Mouse (Mus musculus) central nervous system, embryonic 14 days (tissue): ENCODE measurements around the gene Dtd1. TPM values are rescaled to one million over a fixed set of nuclear protein-coding genes. Genes with fewer than 3 reads are reported as not detected.

Source experiments
- polyA plus RNA-seq: library from polyadenylated mRNA; depleted of rRNA; stranded (reverse); fragments of >200 nt; gene quantifications from 2 replicates; pipeline ENCODE4 v1.2.3, GENCODE M21; 2012; rRNA removed

Dtd1 gene
- polyA plus RNA-seq: 39.0 and 42.3 TPM in 2 replicates

DNA sequence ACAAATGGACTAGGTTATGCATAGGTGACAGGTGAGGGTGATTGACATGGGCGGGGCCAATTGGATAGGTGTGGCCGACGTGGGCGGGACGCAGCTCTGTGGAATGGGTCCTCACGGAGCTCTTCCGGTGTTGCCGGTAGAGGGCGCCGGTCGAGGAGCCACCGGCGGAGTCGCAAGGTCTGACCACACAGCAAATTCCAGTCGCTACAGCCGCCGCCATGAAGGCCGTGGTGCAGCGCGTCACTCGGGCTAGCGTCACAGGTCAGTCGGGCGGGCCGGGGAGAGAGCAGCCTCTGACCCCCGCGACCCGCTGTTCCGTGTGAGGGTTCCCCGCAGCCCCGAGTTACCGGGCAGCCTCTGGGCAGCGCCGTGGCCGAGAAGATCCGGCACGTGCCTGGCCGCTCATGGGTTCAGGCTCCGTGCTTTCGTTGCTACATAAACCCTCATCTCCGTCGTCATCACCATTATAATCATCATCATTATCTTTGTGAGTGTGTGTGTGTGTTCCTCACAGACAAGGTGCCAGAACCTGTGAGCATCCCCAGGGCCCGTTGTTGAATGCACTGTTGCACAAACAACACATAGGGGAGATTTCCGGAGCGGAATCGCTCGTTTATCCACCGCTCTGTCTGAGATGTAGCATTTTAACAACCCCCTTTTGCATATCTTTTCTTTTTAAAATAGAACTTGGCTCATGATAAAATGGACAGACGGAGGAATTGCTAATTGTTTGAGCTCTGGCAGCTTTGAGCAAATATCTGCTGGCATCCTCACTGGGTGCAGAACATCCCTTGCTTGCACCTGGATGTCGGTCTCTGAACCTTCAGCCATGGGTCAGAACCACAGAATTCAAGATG is at the start of gene Dtd1:
Dtd1 (plus strand) TSS at position 67 of the 857 bp plus-strand sequence.

DNA sequence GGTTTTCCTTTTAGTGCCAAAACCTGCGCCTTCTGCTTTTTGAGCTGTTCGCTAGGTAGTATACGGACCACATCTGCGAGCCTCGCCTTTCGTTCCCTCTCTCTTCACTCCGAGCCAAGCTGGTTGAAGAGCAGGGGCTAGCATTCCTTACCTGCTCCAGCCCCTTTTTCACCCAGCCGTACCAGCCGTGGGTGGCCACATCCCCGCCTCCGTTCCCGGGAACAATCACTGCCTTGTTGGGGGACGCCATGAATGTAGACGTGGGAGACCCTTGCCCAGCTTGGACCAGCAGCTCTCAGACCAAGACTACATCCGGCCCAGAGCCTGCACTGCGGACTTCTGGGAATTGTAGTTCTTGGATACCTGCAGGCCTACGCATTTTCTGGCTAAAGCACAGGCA is 49.2 kb upstream of the Dtd1 start, which contains the start of gene Rbbp9:
Rbbp9 (minus strand) TSS at position 341 of the 400 bp plus-strand sequence.

DNA sequence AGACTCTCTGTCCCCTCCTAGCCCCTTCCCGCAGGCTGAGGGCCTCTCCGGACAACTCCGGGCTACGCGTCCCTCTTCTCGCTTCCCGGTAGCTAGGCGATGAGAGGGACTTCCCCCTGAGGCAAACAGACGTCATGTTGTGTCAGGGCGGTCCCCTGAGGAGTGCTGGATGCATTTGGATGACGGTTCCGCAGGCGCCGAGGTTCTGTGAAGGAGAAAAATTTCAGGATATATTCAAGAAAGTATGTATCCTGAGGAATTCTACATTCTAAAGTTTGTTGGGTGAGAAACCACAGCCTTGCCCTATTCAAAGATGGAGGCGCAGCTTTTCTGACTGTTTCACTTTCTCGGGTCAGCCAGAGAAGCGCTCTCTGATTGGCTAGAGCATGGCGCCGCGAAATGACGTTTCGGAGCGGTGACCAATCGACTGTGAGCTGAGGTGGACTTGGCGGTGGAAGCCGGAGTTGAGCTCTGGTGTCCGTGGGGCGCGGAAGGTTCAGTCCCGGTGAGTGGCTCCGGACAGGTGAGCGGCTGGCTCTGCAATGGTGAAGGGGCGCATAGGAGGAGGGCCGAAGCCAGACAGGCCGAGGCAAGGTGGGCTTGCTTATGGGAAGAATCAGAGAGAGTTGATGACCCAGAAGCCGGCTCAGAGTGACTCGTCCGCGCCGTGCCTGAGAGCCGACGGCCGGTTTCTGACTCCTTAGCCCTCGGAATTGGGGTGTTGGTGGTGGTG is 43.7 kb upstream of the Dtd1 start, which contains the start of gene Sec23b:
Sec23b (plus strand) TSS at position 410 of the 733 bp plus-strand sequence.

DNA sequence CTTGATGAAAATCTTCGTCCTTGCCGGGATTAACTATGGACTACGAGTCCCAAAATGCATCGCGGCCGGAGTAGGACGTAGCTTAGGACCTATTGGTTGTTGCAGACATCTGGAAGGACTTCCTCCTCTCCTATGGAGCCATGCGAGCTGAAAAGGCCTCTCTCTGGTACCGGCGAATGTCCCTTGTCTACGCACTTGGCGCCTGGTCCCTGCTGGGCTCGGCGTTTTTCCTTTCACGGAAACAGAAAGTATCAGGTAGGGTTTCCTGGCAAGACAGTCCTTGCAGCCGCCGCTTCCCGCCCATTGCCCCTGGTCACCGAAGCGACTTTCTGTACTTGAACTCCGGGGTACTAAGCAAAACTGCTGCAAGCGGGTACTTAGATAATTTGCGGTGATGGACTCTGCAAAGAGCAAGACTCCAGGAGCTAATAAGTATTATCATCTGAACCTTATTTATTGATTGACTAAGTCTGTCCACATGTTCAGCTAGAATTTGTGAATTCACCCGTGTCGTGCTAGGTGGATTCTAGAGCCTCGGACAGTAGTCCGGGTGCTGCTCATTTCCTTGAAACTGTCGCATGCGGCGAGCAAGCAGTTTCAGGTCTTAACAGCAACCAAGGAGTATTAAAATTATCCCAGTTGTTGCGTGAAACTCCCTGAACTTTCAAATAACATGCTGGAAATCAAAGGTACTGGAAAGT is 5.6 kb upstream of the Dtd1 start, which contains the start of gene Smim26:
Smim26 (plus strand) TSS at position 104 of the 701 bp plus-strand sequence.

Other genes with a start within 250 kb of the Dtd1 start
- gene Kat14, start 230.9 kb upstream of the Dtd1 start, polyA plus RNA-seq: 31.3 and 32.8 TPM in 2 replicates
- not detected in 2 replicates for gene Pet117, start 230.9 kb upstream of the Dtd1 start, polyA plus RNA-seq
- 10.4 and 11.8 TPM in 2 replicates for gene Dzank1, start 72.5 kb upstream of the Dtd1 start, polyA plus RNA-seq
- gene Polr3f, start 72.2 kb upstream of the Dtd1 start, polyA plus RNA-seq: 23.4 and 26.0 TPM in 2 replicates
- gene Rbbp9, start 49.0 kb upstream of the Dtd1 start, polyA plus RNA-seq: 34.3 and 34.8 TPM in 2 replicates
- gene Sec23b, start 43.7 kb upstream of the Dtd1 start, polyA plus RNA-seq: 73.7 and 74.1 TPM in 2 replicates
- gene Smim26, start 5.8 kb upstream of the Dtd1 start, polyA plus RNA-seq: 46.3 and 46.7 TPM in 2 replicates
- not detected in 2 replicates for gene Scp2d1, start 223.8 kb downstream of the Dtd1 start, polyA plus RNA-seq